Mouse (Mus musculus) 3134 (cell line): ENCODE data around the gene C2cd2l.
A peak's percentile ranks its signal among the peaks of the same experiment; 100 is the strongest.
"Not testable (repeated sequence)": the region's sequence is repeated elsewhere in the genome, so short reads cannot be mapped to it uniquely, and the experiment has no call there.

Source experiments
- DNase-seq: peaks from one replicate; pipeline ENCODE4 v3.0.0-alpha.2; 2011; ENCODE audit warnings: low spot score; ENCODE audit not compliant: insufficient read length; ENCODE audit errors: extremely low read depth

The C2cd2l gene

GRCm38 (mm10) chr9:44319887-44320798, at the start of gene C2cd2l:
Gene C2cd2l (minus strand): TSS chr9:44320285.
- peak; percentile 93 for DNase-seq

GRCm38 (mm10) chr9:44364480-44364879, 44.4 kb upstream of the C2cd2l start:
- DNase-seq, result no peak

DNA sequence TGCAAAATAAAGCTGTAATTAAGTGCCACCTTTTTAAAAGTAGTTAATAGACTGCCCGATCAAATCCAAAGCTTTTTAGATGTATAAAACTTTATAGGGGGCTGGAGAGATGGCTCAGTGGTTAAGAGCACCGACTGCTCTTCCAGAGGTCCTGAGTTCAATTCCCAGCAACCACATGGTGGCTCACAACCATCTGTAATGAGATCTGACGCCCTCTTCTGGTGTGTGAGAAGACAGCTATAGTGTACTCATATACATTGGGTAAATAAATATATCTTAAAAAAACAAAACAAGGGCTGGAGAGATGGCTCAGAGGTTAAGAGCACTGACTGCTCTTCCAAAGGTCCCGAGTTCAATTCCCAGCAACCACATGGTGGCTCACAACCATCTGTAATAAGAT, 41.8 kb upstream of the C2cd2l start:
- DNase-seq, result not testable (repeated sequence)

GRCm38 (mm10) chr9:44361190-44361917, 41.3 kb upstream of the C2cd2l start, which contains the start of gene Vps11:
Gene Vps11 (minus strand): TSS chr9:44361670.
- DNase-seq, result peak; percentile 90

GRCm38 (mm10) chr9:44357207-44357606, 37.1 kb upstream of the C2cd2l start:
- DNase-seq, result no peak

DNA sequence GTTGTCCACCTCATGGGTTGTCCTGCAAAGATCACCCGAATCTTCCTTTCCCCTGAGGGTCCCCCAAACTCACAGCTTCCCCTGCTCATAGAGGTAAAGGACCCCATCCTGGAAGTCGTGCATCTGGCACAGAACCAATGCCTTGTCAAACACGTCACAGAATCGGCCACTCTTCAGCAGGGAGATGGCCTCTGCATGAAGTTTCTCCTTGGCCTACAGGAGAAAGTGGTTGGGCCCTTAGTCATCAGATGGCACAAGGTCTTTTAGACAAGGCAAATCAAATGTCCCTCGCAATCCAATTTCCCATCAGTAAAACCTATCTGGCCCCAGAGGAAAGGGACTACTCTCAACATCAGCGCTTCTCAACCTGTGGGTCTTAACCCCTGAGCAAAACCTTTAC, 33.1 kb upstream of the C2cd2l start:
- DNase-seq, result no peak

DNA sequence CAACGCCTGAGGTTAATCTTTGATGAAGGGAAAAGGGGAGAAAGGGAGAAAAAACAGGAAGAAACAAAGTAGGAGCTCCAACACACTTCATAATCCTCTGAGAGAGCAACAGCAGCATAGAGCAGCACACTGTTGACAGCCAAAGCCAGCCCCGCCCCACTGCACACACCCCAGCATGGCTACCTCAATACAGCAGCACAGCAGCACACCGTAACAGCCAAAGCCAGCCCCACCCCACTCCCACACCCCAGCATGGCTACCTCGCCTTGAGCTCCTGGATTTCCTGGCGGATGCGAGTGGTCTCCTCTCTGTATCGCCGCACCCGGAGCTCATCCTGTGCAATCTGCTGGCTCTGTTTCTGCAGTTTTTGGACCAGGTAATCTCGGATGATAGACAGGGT, 32.3 kb upstream of the C2cd2l start:
- no peak for DNase-seq

DNA sequence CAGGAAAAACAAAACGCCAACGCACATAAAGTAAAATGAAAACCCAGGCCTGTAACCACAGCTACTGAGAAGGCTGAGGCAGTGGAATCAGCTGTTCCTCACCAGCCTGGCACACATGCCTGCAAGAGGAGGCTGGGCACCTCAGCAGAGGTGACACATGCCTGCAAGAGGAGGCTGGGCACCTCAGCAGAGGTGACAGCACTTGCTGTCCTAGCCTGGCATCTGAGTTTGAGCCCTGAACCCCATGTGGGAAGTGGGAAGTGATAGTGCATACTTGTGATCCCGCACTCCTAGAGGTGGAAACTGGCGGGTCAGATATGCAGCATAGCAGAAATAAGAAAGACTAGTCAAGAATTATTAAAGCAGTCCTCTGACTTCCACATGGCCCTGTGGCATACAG, 31.3 kb upstream of the C2cd2l start:
- no peak for DNase-seq

GRCm38 (mm10) chr9:44348546-44348945, 28.5 kb upstream of the C2cd2l start:
- no peak for DNase-seq

DNA sequence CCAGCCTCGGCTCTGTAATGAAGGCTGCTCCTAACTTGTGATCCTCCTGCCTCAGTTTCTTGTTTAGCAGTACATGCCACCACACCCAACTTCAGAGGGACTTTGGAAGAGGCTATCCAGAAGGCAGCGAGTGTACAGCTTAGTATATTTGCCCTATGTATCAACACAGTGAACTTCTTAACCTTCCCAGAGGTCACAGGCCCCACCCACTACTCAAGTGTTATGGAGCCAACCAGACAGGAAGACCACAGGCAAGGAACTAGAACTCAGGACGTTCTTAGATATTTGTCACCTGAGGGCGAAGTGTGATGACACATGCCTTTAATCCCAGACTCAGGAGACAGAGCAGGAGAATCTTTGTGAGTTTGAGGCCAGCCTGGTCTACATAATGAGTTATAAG, 27.5 kb upstream of the C2cd2l start:
- DNase-seq, result no peak

- DNase-seq, result no peak
Measured at GRCm38 (mm10) chr9:44347166-44347565, 27.1 kb upstream of the C2cd2l start.

GRCm38 (mm10) chr9:44345570-44346433, 25.7 kb upstream of the C2cd2l start:
- no peak for DNase-seq

GRCm38 (mm10) chr9:44343781-44344421, 23.8 kb upstream of the C2cd2l start, which contains the start of gene Hmbs:
Gene Hmbs (minus strand): TSS chr9:44344228.
- peak; percentile 97 for DNase-seq

DNA sequence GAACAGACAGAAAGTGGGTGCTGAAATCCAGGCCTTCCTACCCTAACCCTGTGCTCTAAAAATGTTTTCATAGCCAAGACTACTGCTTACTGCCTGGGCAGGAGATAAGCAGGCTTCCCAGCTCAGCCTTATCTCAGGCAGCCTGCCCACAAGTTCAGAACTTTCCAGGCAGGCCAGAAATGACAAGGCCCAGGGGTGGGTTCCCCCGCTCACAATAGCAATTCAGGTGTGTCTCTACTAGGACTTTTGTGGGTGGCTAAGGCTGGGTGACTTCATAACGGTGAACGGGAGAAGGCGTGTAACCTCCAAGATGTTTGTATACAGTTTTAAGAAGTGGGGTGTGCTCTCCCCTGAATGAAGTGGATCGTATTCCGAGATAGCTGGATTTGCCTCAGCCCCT, 23.2 kb upstream of the C2cd2l start:
- no peak for DNase-seq

- no peak for DNase-seq
Measured at GRCm38 (mm10) chr9:44342605-44343004, 22.5 kb upstream of the C2cd2l start.

- no peak for DNase-seq
Measured at GRCm38 (mm10) chr9:44342173-44342572, 22.1 kb upstream of the C2cd2l start.

DNA sequence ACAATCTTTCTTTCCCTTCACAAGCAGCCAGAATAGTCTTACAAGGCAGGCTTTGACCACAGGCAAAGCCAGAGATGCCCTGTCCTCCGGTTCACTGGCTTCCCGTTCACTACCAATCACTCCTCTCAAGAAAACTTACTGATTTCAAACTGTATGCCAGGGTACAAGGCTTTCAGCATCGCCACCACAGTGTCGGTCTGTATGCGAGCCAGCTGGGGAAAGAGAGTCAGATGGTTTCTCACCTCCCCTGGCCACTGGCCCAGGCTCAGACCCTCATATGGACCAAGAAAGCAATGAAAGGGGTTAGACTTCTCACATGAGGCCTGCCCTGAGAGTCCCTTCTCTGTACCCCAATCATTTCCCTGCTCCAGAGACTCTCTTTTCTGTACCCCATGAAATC, 21.4 kb upstream of the C2cd2l start:
- DNase-seq, result no peak

GRCm38 (mm10) chr9:44338574-44338973, 18.5 kb upstream of the C2cd2l start:
- DNase-seq, result no peak

DNA sequence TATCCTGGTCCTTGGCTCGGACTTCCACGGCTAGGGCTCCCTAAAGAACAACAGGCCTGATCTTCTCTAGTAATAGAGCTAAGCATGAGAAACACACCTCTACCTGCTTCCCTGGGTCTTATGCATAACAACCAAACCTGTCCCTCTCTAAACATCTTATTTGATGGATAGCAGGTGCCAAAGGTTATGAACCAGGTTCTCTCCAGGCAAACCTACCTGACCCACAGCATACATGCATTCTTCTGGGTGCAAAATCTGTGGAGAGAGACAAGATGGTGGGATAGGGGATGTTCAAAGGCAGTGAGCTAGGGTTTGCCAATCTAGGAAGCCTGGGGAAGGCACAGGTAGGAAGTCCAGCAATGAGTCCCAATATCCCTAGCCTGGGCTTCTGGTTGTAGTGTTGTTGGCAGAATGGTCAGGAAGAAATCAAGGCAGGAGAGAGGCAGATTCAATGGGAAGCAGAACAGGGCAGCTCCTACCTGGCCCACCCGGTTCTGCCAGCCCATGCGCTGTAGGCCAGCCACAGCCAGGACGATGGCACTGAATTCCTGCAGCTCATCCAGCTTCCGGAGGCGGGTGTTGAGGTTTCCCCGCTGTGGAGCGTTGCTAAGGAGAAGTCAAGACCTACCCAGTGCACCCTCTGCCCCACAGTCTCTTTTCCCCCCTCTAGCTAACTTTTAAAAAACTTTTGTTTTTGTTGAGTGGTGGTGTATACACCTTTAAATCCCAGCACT, 17.5 kb upstream of the C2cd2l start:
- DNase-seq, result peak; percentile 67

DNA sequence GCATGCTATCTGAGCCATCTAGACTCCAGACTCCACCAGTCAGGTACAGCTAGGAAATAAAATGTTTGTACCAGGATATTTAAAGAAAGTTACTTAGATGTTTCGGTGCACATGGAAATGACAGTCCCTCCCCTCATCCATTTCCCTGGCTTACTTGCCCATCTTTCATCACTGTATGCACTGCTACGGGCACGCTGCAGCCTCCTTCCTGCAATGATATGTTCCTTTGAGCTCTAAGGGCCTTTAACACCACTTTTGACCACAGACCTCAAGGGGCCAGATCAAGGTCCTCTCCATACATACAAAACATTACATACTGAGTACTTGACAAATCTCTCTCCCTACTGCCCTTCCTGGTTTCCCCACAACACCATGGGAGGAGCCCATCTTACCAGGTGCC, 16.9 kb upstream of the C2cd2l start:
- DNase-seq, result peak; percentile 45
